Mouse (Mus musculus) brain, embryonic 14.5 days (tissue): ENCODE measurements at regions not wholly inside any gene's neighbourhood (a gene's known extent, or its start where the extent isn't known, plus 50 kb on each side); places are given as distances from the start of the nearest gene placed in this dataset.

Experiments
- CTCF ChIP-seq: fragments of 200-500 bp; IDR thresholded peaks from 2 replicates; pipeline ENCODE4 v1.5.1; 2012; ENCODE audit warnings: inconsistent platforms, mild to moderate bottlenecking, moderate library complexity, borderline replicate concordance; ENCODE audit not compliant: insufficient read depth, insufficient read length; ENCODE audit errors: extremely low read depth
- POLR2A ChIP-seq: fragments of 200-500 bp; IDR thresholded peaks from 2 replicates; pipeline ENCODE4 v1.6.1; 2012; ENCODE audit warnings: mild to moderate bottlenecking, inconsistent platforms, borderline replicate concordance; ENCODE audit not compliant: poor library complexity, insufficient read depth, insufficient read length, severe bottlenecking; ENCODE audit errors: extremely low read depth

- TF ChIP-seq CTCF (no peak), POLR2A (no peak)
These were observed 319.1 kb downstream of the Tns1 start for GRCm38 (mm10) chr1:73805156-73805555.
